ENCODE assay signal across 8 mouse cellular contexts in the genomic region with DNA sequence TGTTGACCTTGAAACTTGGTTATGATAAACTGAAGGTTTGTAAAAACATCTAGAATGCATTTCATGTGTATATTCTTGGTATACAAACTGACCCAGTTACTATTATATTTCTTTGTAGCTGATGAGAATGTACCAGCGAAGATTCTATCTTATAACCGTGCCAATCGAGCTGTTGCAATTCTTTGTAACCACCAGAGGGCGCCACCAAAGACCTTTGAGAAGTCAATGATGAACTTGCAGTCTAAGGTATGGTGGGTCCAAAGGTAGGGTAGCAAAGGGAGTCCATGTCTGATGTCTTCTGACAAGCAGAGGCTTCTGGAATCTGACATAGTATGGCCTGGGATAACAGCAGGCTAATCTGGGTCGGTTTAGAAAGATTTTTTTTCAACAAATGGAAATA. TPM values are rescaled to one million over a fixed set of nuclear protein-coding genes. Genes with fewer than 3 reads are reported as not detected.
DNase-seq lines count a peak whose midpoint lies in the region; ATAC-seq and TF ChIP-seq lines count a peak whose summit lies in the region.
"Had no signal": no experiment of that assay in that cellular context is flagged by ENCODE, and none has a peak within 500 bp of the region (broad histone marks: within the 10 kb centered on the region; RNA-seq: fewer than 3 reads in every experiment).

No protein-coding gene starts in this region.

- TF ChIP-seq RAD21 in CH12.LX (IDR thresholded peaks at IDR 0.05; ENCODE audit: low read depth, low read length) = no peak

- WGBS in kidney, postnatal 0 days = 75% methylated on average over 5 of the region's 5 CpGs
- WGBS in kidney, embryonic 16.5 days = 77% methylated on average over 5 of the region's 5 CpGs

- no peak overlapping the region for H3K4me2 ChIP-seq in kidney, postnatal 0 days (ENCODE audit: low read length)
- H3K4me2 ChIP-seq in kidney, embryonic 16.5 days (replicated peaks; ENCODE audit: low read depth, low read length) = no peak overlapping the region
- no peak overlapping the region for H3K4me2 ChIP-seq in CH12.LX (ENCODE audit: insufficient read depth, low read depth, poor library complexity, severe bottlenecking)
- H3K4me2 ChIP-seq: stomach, embryonic 15.5 days had no signal

- no peak for TF ChIP-seq EP300 in CH12.LX (IDR thresholded peaks at IDR 0.05; ENCODE audit: low read length)

- in situ Hi-C loops in CH12.LX (cut with MboI; ENCODE audit: low pct_ligation_motif_present, low pct_unique_long_range_greater_than_20kb, low sequenced_read_pairs) = loop anchor here (10.0 kb wide), 1 partner anchor 168 kb away; the partner anchor contains the start of gene Lpin3

- H3K27ac ChIP-seq in kidney, postnatal 0 days = no peak overlapping the region
- no peak overlapping the region for H3K27ac ChIP-seq in kidney, embryonic 16.5 days (ENCODE audit: low read length)
- H3K27ac ChIP-seq in CH12.LX (ENCODE audit: insufficient read depth, low read depth) = no peak overlapping the region
- H3K27ac ChIP-seq: stomach, embryonic 15.5 days had no signal

- intact Hi-C loops in left cerebral cortex, postnatal 10 days (cut with DNase I) = no loop called here

- H3K36me3 ChIP-seq in kidney, postnatal 0 days (ENCODE audit: insufficient read depth, low read length) = peaks cover 72% of the 10 kb centered on the region
- H3K36me3 ChIP-seq in kidney, embryonic 16.5 days (ENCODE audit: insufficient read depth, low read length) = peaks cover 75% of the 10 kb centered on the region
- H3K36me3 ChIP-seq in CH12.LX (replicated peaks in 1 of 2; ENCODE audit: control insufficient read depth in 1 of 2, insufficient read depth in 1 of 2, low read length in 1 of 2) = peaks cover 71 to 92% of the 10 kb centered on the region in 2 experiments
- H3K36me3 ChIP-seq in splenic B cell, adult 2 months (ENCODE audit: control insufficient read depth, insufficient read depth, low read length, poor library complexity, severe bottlenecking) = peaks cover 26% of the 10 kb centered on the region

- DNase-seq in kidney, postnatal 0 days (ENCODE audit: low spot score) = peak; percentile 72
- peak; percentile 63 for DNase-seq in CH12.LX (ENCODE audit: extremely low read depth)
- peak; percentile 42 for DNase-seq in MN1 (ENCODE audit: low spot score)
- peak; percentile 79 for DNase-seq in splenic B cell, adult 2 months (ENCODE audit: low read depth, low spot score)
- no peak for DNase-seq in left cerebral cortex, postnatal 10 days (ENCODE audit: extremely low spot score in 1 of 2, low spot score in 2 of 2)

- H3K4me1 ChIP-seq in kidney, postnatal 0 days (replicated peaks; ENCODE audit: insufficient read depth, low read length) = no peaks in the 10 kb centered on the region
- no peaks in the 10 kb centered on the region for H3K4me1 ChIP-seq in kidney, embryonic 16.5 days (ENCODE audit: insufficient read depth, low read length)
- H3K4me1 ChIP-seq in CH12.LX (ENCODE audit: control insufficient read depth in 1 of 2, insufficient read depth in 2 of 2) = peaks cover 0 to 1% of the 10 kb centered on the region in 2 experiments; a peak in 2 of 4 replicates
- H3K4me1 ChIP-seq: stomach, embryonic 15.5 days had no signal

- ATAC-seq in kidney, postnatal 0 days (replicated peaks; ENCODE audit: low FRiP score, low read depth) = no peak
- no peak for ATAC-seq in kidney, embryonic 16.5 days (ENCODE audit: low FRiP score, low TSS enrichment)
- ATAC-seq in erythroid progenitor cell, adult 5-6 weeks (replicated peaks; ENCODE audit: low FRiP score, poor library complexity, severe bottlenecking) = 0 out of 2 replicates have a peak, but pooled peaks have one; percentile 54

- no peak overlapping the region for H3K9ac ChIP-seq in kidney, postnatal 0 days (ENCODE audit: low read depth, low read length)
- H3K9ac ChIP-seq in kidney, embryonic 16.5 days (replicated peaks; ENCODE audit: low read length) = no peak overlapping the region
- H3K9ac ChIP-seq in CH12.LX (ENCODE audit: insufficient read depth, low read depth) = no peak overlapping the region
- H3K9ac ChIP-seq: stomach, embryonic 15.5 days had no signal

- no peaks in the 10 kb centered on the region for H3K9me3 ChIP-seq in kidney, postnatal 0 days (replicated peaks; ENCODE audit: low read length)
- no peaks in the 10 kb centered on the region for H3K9me3 ChIP-seq in kidney, embryonic 16.5 days (ENCODE audit: low read length)
- H3K9me3 ChIP-seq in CH12.LX (replicated peaks; ENCODE audit: low read length) = no peaks in the 10 kb centered on the region
- H3K9me3 ChIP-seq: stomach, embryonic 15.5 days had no signal

- peaks cover 7% of the 10 kb centered on the region; the same call in 1 of the 2 replicates for H3K79me2 ChIP-seq in CH12.LX (replicated peaks; ENCODE audit: control insufficient read depth, extremely low read depth, insufficient read depth, poor library complexity, severe bottlenecking)

- no peak for TF ChIP-seq POLR2A in CH12.LX (IDR thresholded peaks at IDR 0.05; ENCODE audit: low read depth, low read length)

- H3K27me3 ChIP-seq in kidney, postnatal 0 days (ENCODE audit: insufficient read depth, low read length) = no peaks in the 10 kb centered on the region
- no peaks in the 10 kb centered on the region for H3K27me3 ChIP-seq in kidney, embryonic 16.5 days (ENCODE audit: insufficient read depth, low read length)
- no peaks in the 10 kb centered on the region for H3K27me3 ChIP-seq in CH12.LX (replicated peaks)
- no peaks in the 10 kb centered on the region for H3K27me3 ChIP-seq in splenic B cell, adult 2 months (ENCODE audit: control insufficient read depth, insufficient read depth, low read length, poor library complexity, severe bottlenecking)
- H3K27me3 ChIP-seq: stomach, embryonic 15.5 days had no signal

- TF ChIP-seq CTCF in kidney, postnatal 0 days (IDR thresholded peaks at IDR 0.05; ENCODE audit: low read depth) = peak; percentile 81
- peak; percentile 44 to 72; a peak in 3 of 4 replicates for TF ChIP-seq CTCF in CH12.LX (conservative IDR thresholded peaks at IDR 0.05 in 1 of 2, IDR thresholded peaks at IDR 0.05 in 1 of 2; ENCODE audit: low read depth in 2 of 2, low read length in 2 of 2)

- dilution Hi-C loops in CH12.LX (cut with MboI; ENCODE audit: extremely low pct_ligation_motif_present, extremely low pct_unique_long_range_greater_than_20kb, low sequenced_read_pairs) = no loop called here

- H3K4me3 ChIP-seq in kidney, postnatal 0 days (replicated peaks; ENCODE audit: low read depth, low read length) = no peak overlapping the region
- no peak overlapping the region for H3K4me3 ChIP-seq in kidney, embryonic 16.5 days (ENCODE audit: low read length)
- no peak overlapping the region for H3K4me3 ChIP-seq in CH12.LX (replicated peaks in 1 of 3; ENCODE audit: low read depth in 2 of 3, low read length in 2 of 3, poor library complexity in 1 of 3)
- H3K4me3 ChIP-seq: stomach, embryonic 15.5 days had no signal

TF ChIP-seq in CH12.LX, 34 proteins besides CTCF, POLR2A, EP300 and RAD21:
- TF ChIP-seq JUND (conservative IDR thresholded peaks at IDR 0.05; ENCODE audit: low read depth, low read length) = no peak
- no peak for TF ChIP-seq PAX5 (IDR thresholded peaks at IDR 0.05; ENCODE audit: low read length)
- TF ChIP-seq SMC3 (IDR thresholded peaks at IDR 0.05; ENCODE audit: low read depth, low read length) = peak; percentile 71
- TF ChIP-seq CHD1 (IDR thresholded peaks at IDR 0.05; ENCODE audit: low read depth, low read length) = no peak
- TF ChIP-seq MEF2A (IDR thresholded peaks at IDR 0.05; ENCODE audit: borderline replicate concordance, low read depth, low read length) = no peak
- TF ChIP-seq ZMIZ1 (IDR thresholded peaks at IDR 0.05; ENCODE audit: low read depth, low read length) = no peak
- TF ChIP-seq USF1 (IDR thresholded peaks at IDR 0.05; ENCODE audit: low read depth, low read length) = no peak

RNA-seq across cellular contexts. Expression of gene Plcg1, which starts 13.8 kb away (rescaled TPM):
- 31.6 and 32.5 TPM in 2 replicates for polyA plus RNA-seq in kidney, postnatal 0 days (2015; fragmentation: Nextera tagmentation; extraction: Ambion mirVana)
- polyA plus RNA-seq in kidney, embryonic 16.5 days (2015; fragmentation: Nextera tagmentation; extraction: Ambion mirVana) = 49.9 and 50.6 TPM in 2 replicates
- total RNA-seq in CH12.LX (2012; rRNA removed) (16.9 and 28.1 TPM in 2 replicates), CH12.LX (2014; rRNA removed) (15.5 and 16.1 TPM in 2 replicates)
- polyA plus RNA-seq in CH12.LX (2012; ENCODE audit: insufficient read length, low read depth) = 16.6 and 17.6 TPM in 2 replicates
- 2.2 and 7.5 TPM in 2 replicates for total RNA-seq in erythroid progenitor cell, adult 5-6 weeks (2015; ENCODE audit: low replicate concordance)
- 3.0 and 11.6 TPM in 2 replicates for total RNA-seq in erythroid progenitor cell, adult 5-6 weeks (2017; ENCODE audit: low replicate concordance)
- 100 to 1,000 TPM; 123 to 130 TPM for total RNA-seq in left cerebral cortex, postnatal 10 days (2021)

Comparison
In these comparisons a context has a peak if more than half of its experiments do, and no peak if none do; other contexts are left out.
1. DNase-seq: peak in kidney, postnatal 0 days (single experiment), CH12.LX (single experiment), MN1 (single experiment) and splenic B cell, adult 2 months (single experiment); none in left cerebral cortex, postnatal 10 days (0 of 2).
2. RNA of gene Plcg1, which starts 13.8 kb away (total RNA-seq): 123 to 130 TPM in left cerebral cortex, postnatal 10 days; 15.5 to 28.1 TPM in CH12.LX and 2.2 to 11.6 TPM in erythroid progenitor cell, adult 5-6 weeks; every median in the first group is over 4 times any median in the second.